Mouse (Mus musculus) stomach, adult 2 months (tissue): ENCODE data around the gene Traf6. TPM values are rescaled to one million over a fixed set of nuclear protein-coding genes. Genes with fewer than 3 reads are reported as not detected.

Source experiments
- polyA plus RNA-seq: library from polyadenylated mRNA; depleted of rRNA; stranded (reverse); fragments of >200 nt; gene quantifications from 2 replicates; pipeline ENCODE4 v1.2.3, GENCODE M21; 2012; rRNA removed

The Traf6 gene
- 1.5 and 2.7 TPM in 2 replicates for polyA plus RNA-seq

DNA sequence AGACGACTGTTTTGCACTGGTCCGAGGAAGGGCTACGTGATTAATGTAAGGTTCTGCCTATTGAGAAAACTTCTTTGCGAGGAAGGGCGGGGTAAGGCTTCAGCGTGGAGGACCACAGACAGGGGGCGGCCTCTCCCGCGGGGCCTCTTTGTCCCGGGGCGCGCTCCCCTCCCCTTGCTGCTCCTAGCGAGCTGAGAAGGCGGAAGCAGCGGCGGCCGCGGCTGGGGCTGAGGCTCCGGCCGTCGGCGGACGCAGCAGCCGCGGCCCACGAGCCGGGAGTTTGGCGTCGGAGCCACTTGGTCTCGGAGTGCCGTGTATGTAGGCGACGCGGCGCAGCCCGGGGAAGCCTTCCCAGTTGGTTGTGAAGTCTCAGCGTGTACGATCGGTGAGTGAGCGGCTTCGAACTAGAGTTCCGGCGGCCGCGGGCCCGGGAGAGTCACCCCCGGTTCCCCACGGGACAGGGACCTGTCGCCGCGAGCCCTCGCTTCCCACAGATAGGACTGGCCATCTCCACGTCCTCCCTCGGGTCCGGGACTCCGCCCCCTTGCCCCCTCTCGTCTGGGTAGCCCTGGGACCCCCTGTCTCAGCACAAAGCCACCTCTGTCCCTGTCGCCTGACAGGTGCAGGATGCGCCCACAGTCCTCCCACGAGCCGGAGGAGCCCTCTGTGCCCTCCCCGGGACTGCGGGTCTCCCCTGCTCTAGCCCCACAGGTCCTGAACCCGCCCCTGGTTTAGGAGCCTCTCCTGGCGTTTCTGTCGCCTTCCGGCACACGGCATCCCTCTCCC lies at the start of gene Traf6:
Gene Traf6 (plus strand): TSS at position 194 of the 786 bp plus-strand sequence.

DNA sequence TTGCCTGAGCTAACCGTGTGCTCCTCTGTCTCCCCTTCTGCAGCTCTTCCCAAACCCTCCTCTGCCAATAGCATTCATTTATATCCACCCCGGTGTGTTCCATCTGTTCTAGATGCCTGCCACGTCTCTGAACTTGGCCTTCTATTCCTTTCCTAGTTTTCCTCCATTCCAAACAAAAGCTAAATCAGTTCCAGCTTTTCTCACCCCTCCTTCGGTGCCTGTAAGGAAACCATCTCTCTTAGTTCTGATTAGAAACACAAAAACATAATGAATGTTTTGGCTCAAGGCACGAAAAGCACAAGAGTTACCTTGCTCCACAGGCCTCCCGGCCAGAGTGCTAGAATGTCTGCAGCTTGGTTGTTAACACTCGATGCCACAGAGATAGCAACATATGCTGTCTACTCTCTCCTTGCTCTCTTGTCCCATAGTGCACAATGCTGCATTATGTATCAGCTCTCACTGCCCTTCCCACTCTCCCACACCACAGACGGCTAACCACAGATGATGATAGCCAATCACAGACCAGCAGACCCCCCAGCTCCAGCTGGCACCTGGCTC lies 29.0 kb upstream of the Traf6 start, which contains the start of the genes Rag1 and B230118H07Rik:
Gene Rag1 (minus strand): TSS at position 388 of the 558 bp plus-strand sequence.
Gene B230118H07Rik (minus strand): TSS at position 419 of the 558 bp plus-strand sequence.

Other genes with a start within 250 kb of the Traf6 start
- gene Rag2, start 53.7 kb upstream of the Traf6 start, polyA plus RNA-seq: not detected in 2 replicates
- not detected in 2 replicates for gene Rag1, start 28.9 kb upstream of the Traf6 start, polyA plus RNA-seq
- gene B230118H07Rik, start 28.9 kb upstream of the Traf6 start, polyA plus RNA-seq: 0.91 TPM in 1 of 2 replicates, not detected in the other
- gene Prr5l, start 204.6 kb downstream of the Traf6 start, polyA plus RNA-seq: 0.17 and 0.51 TPM in 2 replicates
- gene Commd9, start 207.8 kb downstream of the Traf6 start, polyA plus RNA-seq: 17.9 and 21.7 TPM in 2 replicates